Mouse (Mus musculus) liver, embryonic 12.5 days (tissue): ENCODE data around the gene Wbp2. TPM values are rescaled to one million over a fixed set of nuclear protein-coding genes. Genes with fewer than 3 reads are reported as not detected.
A peak's percentile ranks its signal among the peaks of the same experiment; 100 is the strongest.
"Not testable (repeated sequence)": the region's sequence is repeated elsewhere in the genome, so short reads cannot be mapped to it uniquely, and the experiment has no call there.

ENCODE experiments used
- ATAC-seq: fragments of 200-750 bp; cut with Nextera tagmentation; 2 replicates; pipeline ENCODE4 v1.8.0; 2017; ENCODE audit warnings: moderate number of reproducible peaks, mild to moderate bottlenecking, moderate library complexity
- H3K27ac ChIP-seq: fragments of 300-500 bp; sonication (generic); 2 replicates; pipeline ENCODE4 v1.5.1; 2016; ENCODE audit warnings: mild to moderate bottlenecking
- H3K27me3 ChIP-seq: fragments of 300-500 bp; sonication (generic); replicated peaks from 2 replicates; pipeline ENCODE4 v1.6.1; 2016; ENCODE audit warnings: mild to moderate bottlenecking, moderate library complexity
- H3K36me3 ChIP-seq: fragments of 300-500 bp; sonication (generic); 2 replicates; pipeline ENCODE4 v1.6.1; 2016; ENCODE audit warnings: mild to moderate bottlenecking, moderate library complexity
- H3K4me1 ChIP-seq: fragments of 300-500 bp; sonication (generic); 2 replicates; pipeline ENCODE4 v1.6.1; 2016
- H3K4me2 ChIP-seq: fragments of 300-500 bp; sonication (generic); 2 replicates; pipeline ENCODE4 v1.6.1; 2016; ENCODE audit warnings: mild to moderate bottlenecking, moderate library complexity
- H3K4me3 ChIP-seq: fragments of 300-500 bp; sonication (generic); 2 replicates; pipeline ENCODE4 v1.5.1; 2016; ENCODE audit warnings: mild to moderate bottlenecking, moderate library complexity
- H3K9ac ChIP-seq: fragments of 300-500 bp; sonication (generic); 2 replicates; pipeline ENCODE4 v1.6.1; 2016; ENCODE audit warnings: mild to moderate bottlenecking, moderate library complexity
- H3K9me3 ChIP-seq: fragments of 300-500 bp; sonication (generic); replicated peaks from 2 replicates; pipeline ENCODE4 v1.6.1; 2016; ENCODE audit warnings: mild to moderate bottlenecking, moderate library complexity
- WGBS: fragments of 180-500 bp; shearing (Covaris S2); methylation state at CpG from one replicate; pipeline ENCODE4 v1.1.7; 2016; ENCODE audit not compliant: insufficient replicate concordance; 5-methylcytosine and 5-hydroxymethylcytosine counted together
- polyA plus RNA-seq: library from polyadenylated mRNA; unstranded; fragments of >200 nt; fragmentation: Nextera tagmentation; extraction: Ambion mirVana; gene quantifications from 2 replicates; pipeline ENCODE4 v1.2.1, GENCODE M21; 2016

Wbp2 gene
- polyA plus RNA-seq, 1 experiment from 2014 or later = 76.4 TPM

GRCm38 (mm10) chr11:116127156-116127980 is 40.6 kb upstream of the Wbp2 start, which contains the start of gene Trim47:
TSS of gene Trim47 (minus strand) at chr11:116127210.
- H3K4me3 ChIP-seq = no peak within 1 kb of the TSS

DNA sequence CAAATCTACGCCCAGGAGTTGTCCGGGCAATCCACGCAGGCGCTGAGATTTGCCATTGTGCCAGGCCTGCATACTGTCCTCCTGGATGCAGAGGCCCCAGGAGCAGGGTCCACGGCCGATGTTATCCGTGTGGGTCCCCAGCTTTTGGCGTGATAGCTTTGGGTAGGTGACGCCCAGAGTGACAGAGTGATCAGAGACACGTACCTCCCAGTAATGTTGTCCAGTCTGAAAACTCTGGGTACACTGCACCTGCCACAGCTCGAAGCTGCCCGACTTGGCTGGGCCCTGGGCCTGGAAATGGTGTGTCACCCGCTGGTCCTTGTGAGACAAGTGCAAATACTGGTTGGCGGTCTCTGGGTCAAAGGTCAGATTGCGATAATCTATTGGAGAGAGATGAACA is 39.5 kb upstream of the Wbp2 start:
- Histone ChIP-seq H3K4me1 (peaks cover 34% of the 10 kb centered on the region), H3K27ac (no peak overlapping the region), H3K36me3 (peaks cover 38% of the 10 kb centered on the region), H3K27me3 (no peaks in the 10 kb centered on the region), H3K4me2 (no peak overlapping the region), H3K4me3 (no peak overlapping the region), H3K9me3 (no peaks in the 10 kb centered on the region), H3K9ac (no peak overlapping the region)
- ATAC-seq = no peak
- WGBS = 79% methylated on average over 15 of the region's 15 CpGs

More at GRCm38 (mm10) chr11:116127156-116127980, 40.6 kb upstream of the Wbp2 start, which contains the start of gene Trim47:
- peaks cover 40% of the 10 kb centered on the region for H3K4me1 ChIP-seq
- ATAC-seq = 0 out of 2 replicates have a peak, but pooled peaks have one; percentile 30
- H3K27me3 ChIP-seq = no peaks in the 10 kb centered on the region
- H3K36me3 ChIP-seq = peaks cover 42% of the 10 kb centered on the region
- H3K4me2 ChIP-seq = peak within 1 kb of the TSS; percentile 43
- 55% methylated on average over 23 of the region's 23 CpGs for WGBS
- no peaks in the 10 kb centered on the region for H3K9me3 ChIP-seq
- H3K9ac ChIP-seq = no peak within 1 kb of the TSS
- 0 out of 2 replicates have a peak within 1 kb of the TSS, but pooled peaks have one; percentile 21 for H3K27ac ChIP-seq

DNA sequence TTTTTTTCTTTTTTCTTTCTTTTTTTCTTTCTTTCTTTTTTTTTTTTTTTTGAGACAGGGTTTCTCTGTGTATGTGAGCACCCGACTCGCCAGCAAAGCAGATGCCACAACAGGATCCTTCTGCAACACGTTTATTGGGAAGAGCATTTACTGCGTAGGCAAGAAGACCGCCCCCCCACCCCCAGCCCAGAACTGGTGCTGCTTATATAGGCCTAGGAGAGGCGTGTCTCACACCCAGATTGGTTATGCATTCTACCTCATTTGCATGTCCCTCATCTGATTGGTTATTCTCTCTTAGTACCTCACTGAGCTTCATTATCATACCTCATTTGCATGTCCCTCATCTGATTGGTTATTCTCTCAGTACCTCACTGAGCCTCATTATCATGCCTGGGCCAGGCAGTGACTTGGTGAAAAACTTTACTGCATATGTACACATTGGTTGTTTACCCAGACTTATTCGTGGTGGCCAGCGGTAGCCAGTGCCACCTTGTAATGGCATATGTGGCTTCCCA is 35.0 kb upstream of the Wbp2 start:
- not testable (repeated sequence) for H3K9me3 ChIP-seq, H3K4me3 ChIP-seq, H3K9ac ChIP-seq, H3K27ac ChIP-seq, H3K4me2 ChIP-seq, H3K27me3 ChIP-seq, ATAC-seq
- Histone ChIP-seq H3K4me1 (peaks cover 10% of the 10 kb centered on the region), H3K36me3 (peaks cover 37% of the 10 kb centered on the region)
- 83% methylated on average over 8 of the region's 8 CpGs for WGBS

DNA sequence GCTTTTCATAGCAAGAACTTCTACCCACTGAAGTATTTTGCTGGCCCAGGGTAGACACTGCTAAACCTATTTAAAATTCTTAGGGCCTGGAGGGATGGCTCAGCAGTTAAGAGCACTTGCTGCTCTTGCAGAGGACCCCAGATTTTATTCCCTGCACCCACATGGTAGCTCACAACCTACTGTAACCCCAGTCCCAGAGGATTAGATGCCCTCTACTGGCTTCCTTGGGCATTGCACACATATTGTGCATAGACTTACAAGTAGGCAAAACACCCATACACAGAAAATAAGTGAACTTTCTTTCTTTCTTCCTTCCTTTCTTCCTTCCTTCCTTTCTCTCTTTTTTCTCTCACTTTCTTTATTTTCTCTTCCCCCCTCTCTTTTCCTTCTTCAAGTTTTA is 31.0 kb upstream of the Wbp2 start:
- H3K4me2 ChIP-seq = no peak overlapping the region
- H3K36me3 ChIP-seq = peaks cover 11% of the 10 kb centered on the region; the same call in 1 of the 2 replicates
- no peak overlapping the region for H3K4me3 ChIP-seq
- H3K9me3 ChIP-seq = no peaks in the 10 kb centered on the region
- H3K9ac ChIP-seq = no peak overlapping the region
- 0 out of 2 replicates have a peak, but pooled peaks cover 3% of the 10 kb centered on the region for H3K27me3 ChIP-seq
- ATAC-seq = no peak
- H3K27ac ChIP-seq = no peak overlapping the region
- H3K4me1 ChIP-seq = peaks cover 10% of the 10 kb centered on the region

GRCm38 (mm10) chr11:116117241-116117640 is 30.4 kb upstream of the Wbp2 start:
- no peaks in the 10 kb centered on the region for H3K9me3 ChIP-seq
- peaks cover 10% of the 10 kb centered on the region for H3K4me1 ChIP-seq
- H3K27ac ChIP-seq = no peak overlapping the region
- 0 out of 2 replicates have a peak, but pooled peaks have one; percentile 35 for ATAC-seq
- no peak overlapping the region for H3K9ac ChIP-seq
- 0 out of 2 replicates have a peak, but pooled peaks cover 3% of the 10 kb centered on the region for H3K27me3 ChIP-seq
- no peak overlapping the region for H3K4me3 ChIP-seq
- 0 out of 2 replicates have a peak, but pooled peaks cover 5% of the 10 kb centered on the region for H3K36me3 ChIP-seq
- H3K4me2 ChIP-seq = no peak overlapping the region
- WGBS = 53% methylated on average over 12 of the region's 12 CpGs

DNA sequence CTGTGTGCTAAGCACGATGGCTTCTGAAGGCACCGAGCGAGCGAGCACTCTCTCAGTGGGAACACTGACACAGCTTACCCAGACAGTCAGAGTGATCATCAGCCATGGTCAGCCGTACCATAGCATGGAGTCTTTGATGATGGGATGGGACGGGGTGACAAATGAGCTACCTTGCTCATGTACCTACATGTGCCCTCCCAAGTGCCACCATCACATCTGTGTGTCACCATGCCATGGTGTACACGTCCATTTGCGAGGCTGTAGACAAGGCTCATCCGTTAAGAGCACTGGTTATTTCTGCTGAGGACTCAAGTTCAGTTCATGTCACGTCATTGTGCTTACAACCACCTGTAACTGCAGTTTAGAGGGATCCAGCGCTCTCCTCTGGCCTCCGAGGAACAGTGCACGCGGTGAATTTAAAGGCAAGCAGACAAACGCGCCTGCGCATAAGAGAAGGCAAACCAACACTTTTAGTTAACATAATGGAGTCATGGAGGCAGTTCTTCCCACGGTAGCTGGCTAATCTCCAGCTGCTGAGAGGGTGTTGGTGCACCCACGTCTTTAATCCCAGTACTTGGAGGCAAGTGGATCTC is 24.9 kb upstream of the Wbp2 start:
- Histone ChIP-seq H3K4me2 (no peak overlapping the region), H3K4me1 (peaks cover 41% of the 10 kb centered on the region), H3K27me3 (peaks cover 59% of the 10 kb centered on the region), H3K4me3 (no peak overlapping the region), H3K9ac (no peak overlapping the region), H3K27ac (no peak overlapping the region), H3K9me3 (no peaks in the 10 kb centered on the region), H3K36me3 (no peaks in the 10 kb centered on the region)
- ATAC-seq = no peak
- WGBS = 82% methylated on average over 19 of the region's 19 CpGs

DNA sequence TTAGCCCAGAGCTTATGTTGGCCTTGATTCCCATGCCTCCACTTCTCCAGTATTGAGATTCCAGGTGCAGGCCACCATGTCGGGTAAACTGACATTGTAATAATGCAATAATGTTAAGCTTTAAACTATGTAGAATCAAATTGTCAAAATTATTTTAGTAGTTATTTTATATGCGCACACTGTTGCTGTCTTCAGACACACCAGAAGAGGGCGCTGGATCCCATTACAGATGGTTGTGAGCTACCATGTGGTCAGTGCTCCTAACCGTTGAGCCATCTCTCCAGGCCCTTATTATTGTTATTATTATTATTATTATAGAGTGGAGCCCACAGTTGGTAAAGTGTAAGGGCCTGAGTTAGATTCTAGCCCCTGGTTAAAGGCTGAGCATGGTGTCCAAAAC is 24.3 kb upstream of the Wbp2 start:
- no peaks in the 10 kb centered on the region for H3K36me3 ChIP-seq
- H3K27me3 ChIP-seq = peaks cover 65% of the 10 kb centered on the region
- ATAC-seq = no peak
- peaks cover 46% of the 10 kb centered on the region for H3K4me1 ChIP-seq
- H3K27ac ChIP-seq = no peak overlapping the region
- H3K4me3 ChIP-seq = no peak overlapping the region
- H3K4me2 ChIP-seq = no peak overlapping the region
- H3K9me3 ChIP-seq = no peaks in the 10 kb centered on the region
- H3K9ac ChIP-seq = no peak overlapping the region
- WGBS = 74% methylated on average over 4 of the region's 4 CpGs

DNA sequence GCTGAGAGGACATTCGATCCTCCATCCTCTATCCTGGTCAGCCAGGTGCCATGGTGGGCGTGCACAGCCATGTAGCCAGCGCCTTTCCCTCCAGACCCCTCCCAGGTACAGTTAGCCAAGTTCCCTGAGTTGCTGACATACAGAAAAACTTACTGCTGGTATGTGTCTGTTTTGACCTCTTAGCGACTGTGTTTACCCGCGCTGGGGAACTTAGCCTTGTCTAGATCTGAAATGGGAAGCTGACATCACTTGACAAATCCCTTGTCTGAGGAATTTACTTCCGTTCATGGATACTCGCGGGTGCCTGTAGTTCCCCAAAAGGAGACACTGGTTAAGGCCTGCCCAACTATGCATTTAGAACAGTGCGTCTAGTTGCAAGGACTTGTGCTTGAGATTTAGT is 23.7 kb upstream of the Wbp2 start:
- H3K36me3 ChIP-seq = no peaks in the 10 kb centered on the region
- H3K4me1 ChIP-seq = peaks cover 52% of the 10 kb centered on the region
- peak overlapping the region; percentile 54; the same call in 1 of the 2 replicates for H3K9ac ChIP-seq
- peak overlapping the region; percentile 68 for H3K4me2 ChIP-seq
- H3K9me3 ChIP-seq = no peaks in the 10 kb centered on the region
- no peak for ATAC-seq
- peaks cover 70% of the 10 kb centered on the region for H3K27me3 ChIP-seq
- 20% methylated on average over 10 of the region's 10 CpGs for WGBS
- peak overlapping the region; percentile 47 for H3K4me3 ChIP-seq
- H3K27ac ChIP-seq = 0 out of 2 replicates have a peak overlapping the region, but pooled peaks have one; percentile 20

DNA sequence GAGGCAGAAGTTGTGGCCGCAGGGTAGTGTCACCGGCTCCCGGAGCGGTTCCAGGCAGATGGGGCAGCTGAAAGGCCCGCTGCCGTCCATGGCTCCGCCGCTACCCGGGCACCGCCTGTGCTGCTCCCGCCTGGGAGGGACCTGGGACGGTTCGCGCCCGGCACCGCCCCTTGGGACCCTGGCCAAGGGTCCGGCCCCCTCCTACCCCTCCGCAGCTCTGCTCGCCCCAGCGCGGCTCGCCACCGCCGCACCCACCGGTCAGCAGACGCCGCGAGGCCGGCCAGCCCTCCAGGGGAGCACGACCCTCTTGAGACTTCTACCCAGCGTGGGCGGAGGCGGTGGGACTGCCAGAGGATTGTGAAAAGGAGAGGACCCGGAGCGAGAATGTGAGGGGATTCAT is 23.3 kb upstream of the Wbp2 start:
- H3K4me3 ChIP-seq = peak overlapping the region; percentile 47
- H3K4me1 ChIP-seq = peaks cover 56% of the 10 kb centered on the region
- H3K9me3 ChIP-seq = no peaks in the 10 kb centered on the region
- no peaks in the 10 kb centered on the region for H3K36me3 ChIP-seq
- 3% methylated on average over 30 of the region's 35 CpGs for WGBS
- peak overlapping the region; percentile 68 for H3K4me2 ChIP-seq
- peaks cover 71% of the 10 kb centered on the region for H3K27me3 ChIP-seq
- H3K27ac ChIP-seq = 0 out of 2 replicates have a peak overlapping the region, but pooled peaks have one; percentile 20
- peak overlapping the region; percentile 54 for H3K9ac ChIP-seq
- 0 out of 2 replicates have a peak, but pooled peaks have one; percentile 33 for ATAC-seq

- no peak for ATAC-seq
- peak overlapping the region; percentile 54 for H3K9ac ChIP-seq
- peaks cover 71% of the 10 kb centered on the region for H3K27me3 ChIP-seq
- no peak overlapping the region for H3K27ac ChIP-seq
- peaks cover 59% of the 10 kb centered on the region for H3K4me1 ChIP-seq
- WGBS = 2% methylated on average over 69 of the region's 70 CpGs
- no peaks in the 10 kb centered on the region for H3K9me3 ChIP-seq
- peak overlapping the region; percentile 47 for H3K4me3 ChIP-seq
- H3K36me3 ChIP-seq = no peaks in the 10 kb centered on the region
- H3K4me2 ChIP-seq = peak overlapping the region; percentile 68
Measured at GRCm38 (mm10) chr11:116109441-116110081, 22.8 kb upstream of the Wbp2 start.

DNA sequence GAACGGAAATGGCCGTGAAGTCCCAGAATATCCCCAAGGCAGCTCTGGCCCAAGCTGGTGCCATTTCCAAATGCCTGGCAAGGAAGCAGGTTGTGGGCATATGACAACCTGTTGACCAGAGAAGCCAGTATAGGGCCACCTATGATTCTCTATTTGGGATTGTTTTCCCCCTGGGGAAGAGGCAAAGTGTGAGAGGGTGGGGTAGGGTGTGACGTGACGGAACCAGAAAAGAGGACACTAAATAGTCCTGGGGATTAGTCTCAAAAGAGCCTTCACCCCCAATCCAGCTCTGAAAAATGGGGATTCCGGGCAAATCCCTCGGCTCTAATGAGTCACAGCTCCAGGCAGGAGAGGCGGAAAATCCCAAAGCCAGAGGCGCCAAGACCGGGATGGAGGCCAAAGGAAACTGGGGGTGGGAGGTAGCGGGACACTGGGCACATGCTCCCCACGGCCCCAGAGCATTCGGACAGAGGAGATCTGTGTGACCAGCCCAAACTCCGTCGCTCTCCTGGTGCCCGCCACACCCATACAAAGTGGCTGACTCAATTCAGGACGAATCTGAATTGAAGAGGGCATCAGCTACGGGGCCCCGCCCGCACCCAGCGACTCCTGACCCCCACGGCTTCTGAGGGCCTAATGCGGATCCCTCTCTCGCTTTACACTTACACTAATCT is 21.8 kb upstream of the Wbp2 start:
- Histone ChIP-seq H3K4me1 (peaks cover 69% of the 10 kb centered on the region), H3K9ac (no peak overlapping the region), H3K4me3 (peak overlapping the region; percentile 47), H3K36me3 (no peaks in the 10 kb centered on the region), H3K27ac (no peak overlapping the region), H3K27me3 (peaks cover 68% of the 10 kb centered on the region), H3K9me3 (no peaks in the 10 kb centered on the region), H3K4me2 (peak overlapping the region; percentile 68)
- no peak for ATAC-seq
- 20% methylated on average over 23 of the region's 23 CpGs for WGBS
